Mouse (Mus musculus) intestine, embryonic 16.5 days (tissue): Measurements from ENCODE around the gene Ppip5k2. TPM values are rescaled to one million over a fixed set of nuclear protein-coding genes. Genes with fewer than 3 reads are reported as not detected.
A peak's percentile ranks its signal among the peaks of the same experiment; 100 is the strongest.

Experiments
- ATAC-seq: fragments of 200-750 bp; cut with Nextera tagmentation; 2 replicates; pipeline ENCODE4 v1.8.0; 2017; ENCODE audit warnings: moderate TSS enrichment, moderate library complexity
- H3K27ac ChIP-seq: fragments of 300-500 bp; sonication (generic); 2 replicates; pipeline ENCODE4 v1.5.1; 2014; ENCODE audit warnings: mild to moderate bottlenecking, low read length
- H3K27me3 ChIP-seq: fragments of 300-500 bp; sonication (generic); replicated peaks from 2 replicates; pipeline ENCODE4 v1.6.1; 2014; ENCODE audit warnings: low read length, control low read depth, mixed read lengths; ENCODE audit not compliant: control insufficient read depth, insufficient read depth
- H3K36me3 ChIP-seq: fragments of 300-500 bp; sonication (generic); 2 replicates; pipeline ENCODE4 v1.6.1; 2014; ENCODE audit warnings: low read length, control low read depth; ENCODE audit not compliant: control insufficient read depth, insufficient read depth
- H3K4me1 ChIP-seq: fragments of 300-500 bp; sonication (generic); 2 replicates; pipeline ENCODE4 v1.6.1; 2014; ENCODE audit warnings: low read length, control low read depth, mixed read lengths; ENCODE audit not compliant: control insufficient read depth, insufficient read depth
- H3K4me2 ChIP-seq: fragments of 300-500 bp; sonication (generic); 2 replicates; pipeline ENCODE4 v1.6.1; 2014; ENCODE audit warnings: low read depth, low read length, control low read depth
- H3K4me3 ChIP-seq: fragments of 300-500 bp; sonication (generic); 2 replicates; pipeline ENCODE4 v1.5.1; 2014; ENCODE audit warnings: mild to moderate bottlenecking, low read length
- H3K9ac ChIP-seq: fragments of 300-500 bp; sonication (generic); 2 replicates; pipeline ENCODE4 v1.6.1; 2014; ENCODE audit warnings: low read depth, low read length
- H3K9me3 ChIP-seq: fragments of 300-500 bp; sonication (generic); 2 replicates; pipeline ENCODE4 v1.6.1; 2016; ENCODE audit warnings: low read length, control low read depth; ENCODE audit not compliant: control insufficient read depth
- WGBS: fragments of 180-500 bp; shearing (Covaris S2); extraction: QIAGEN DNeasy Blood & Tissue Kit; methylation state at CpG from one replicate; pipeline ENCODE4 v1.1.7; 2014; 5-methylcytosine and 5-hydroxymethylcytosine counted together
- polyA plus RNA-seq: library from polyadenylated mRNA; unstranded; fragments of >200 nt; fragmentation: Nextera tagmentation; extraction: Ambion mirVana; gene quantifications from 2 replicates; pipeline ENCODE4 v1.2.1, GENCODE M21; 2015

Ppip5k2 gene
- 32.1 and 35.1 TPM in 2 replicates for polyA plus RNA-seq

- no peaks in the 10 kb centered on the region for H3K27me3 ChIP-seq
- peak within 1 kb of the TSS; percentile 97 for H3K4me3 ChIP-seq
- peak within 1 kb of the TSS; percentile 95 for H3K27ac ChIP-seq
- no peaks in the 10 kb centered on the region for H3K36me3 ChIP-seq
- no peaks in the 10 kb centered on the region for H3K9me3 ChIP-seq
- ATAC-seq = peak; percentile 98
- under 1% methylated on average over 63 of the region's 66 CpGs for WGBS
- peaks cover 7% of the 10 kb centered on the region for H3K4me1 ChIP-seq
- H3K9ac ChIP-seq = peak within 1 kb of the TSS; percentile 90
- peak within 1 kb of the TSS; percentile 62 for H3K4me2 ChIP-seq
These were observed at the start of gene Ppip5k2, which contains the start of gene Gin1 for GRCm38 (mm10) chr1:97769904-97770753. TSS of gene Ppip5k2 (minus strand) at chr1:97770411. TSS of gene Gin1 (plus strand) at chr1:97770172.

GRCm38 (mm10) chr1:97809255-97809912 lies 39.2 kb upstream of the Ppip5k2 start:
- no peak overlapping the region for H3K27ac ChIP-seq
- H3K9ac ChIP-seq = no peak overlapping the region
- no peak overlapping the region for H3K4me3 ChIP-seq
- H3K36me3 ChIP-seq = no peaks in the 10 kb centered on the region
- 30% methylated on average over 2 of the region's 2 CpGs for WGBS
- H3K4me1 ChIP-seq = no peaks in the 10 kb centered on the region
- no peaks in the 10 kb centered on the region for H3K9me3 ChIP-seq
- no peak overlapping the region for H3K4me2 ChIP-seq
- no peaks in the 10 kb centered on the region for H3K27me3 ChIP-seq
- ATAC-seq = no peak

- Histone ChIP-seq H3K9me3 (no peaks in the 10 kb centered on the region; the same call in 1 of the 2 replicates), H3K27me3 (no peaks in the 10 kb centered on the region), H3K9ac (no peak overlapping the region), H3K4me3 (no peak overlapping the region), H3K4me1 (no peaks in the 10 kb centered on the region), H3K36me3 (no peaks in the 10 kb centered on the region), H3K4me2 (no peak overlapping the region), H3K27ac (no peak overlapping the region)
- no peak for ATAC-seq
These were observed 34.3 kb upstream of the Ppip5k2 start for GRCm38 (mm10) chr1:97804520-97804919.

- H3K36me3 ChIP-seq = no peaks in the 10 kb centered on the region
- no peak overlapping the region for H3K27ac ChIP-seq
- no peak overlapping the region for H3K4me3 ChIP-seq
- no peak overlapping the region for H3K4me2 ChIP-seq
- no peaks in the 10 kb centered on the region for H3K27me3 ChIP-seq
- no peaks in the 10 kb centered on the region for H3K4me1 ChIP-seq
- H3K9ac ChIP-seq = no peak overlapping the region
- WGBS = 45% methylated on average over 4 of the region's 4 CpGs
- no peak for ATAC-seq
- no peaks in the 10 kb centered on the region; the same call in 1 of the 2 replicates for H3K9me3 ChIP-seq
These were observed 32.1 kb upstream of the Ppip5k2 start for GRCm38 (mm10) chr1:97802207-97802902.

GRCm38 (mm10) chr1:97795936-97796335 lies 25.7 kb upstream of the Ppip5k2 start:
- H3K27ac ChIP-seq = no peak overlapping the region
- H3K4me3 ChIP-seq = no peak overlapping the region
- 61% methylated on average over 9 of the region's 9 CpGs for WGBS
- H3K9me3 ChIP-seq = no peaks in the 10 kb centered on the region; the same call in 1 of the 2 replicates
- H3K27me3 ChIP-seq = no peaks in the 10 kb centered on the region
- no peak overlapping the region for H3K4me2 ChIP-seq
- H3K9ac ChIP-seq = no peak overlapping the region
- no peaks in the 10 kb centered on the region for H3K4me1 ChIP-seq
- no peaks in the 10 kb centered on the region for H3K36me3 ChIP-seq
- ATAC-seq = no peak

- H3K9ac ChIP-seq = no peak overlapping the region
- no peaks in the 10 kb centered on the region for H3K27me3 ChIP-seq
- no peaks in the 10 kb centered on the region for H3K9me3 ChIP-seq
- ATAC-seq = no peak
- 82% methylated on average over 3 of the region's 3 CpGs for WGBS
- no peak overlapping the region for H3K4me2 ChIP-seq
- no peaks in the 10 kb centered on the region for H3K4me1 ChIP-seq
- no peaks in the 10 kb centered on the region for H3K36me3 ChIP-seq
- no peak overlapping the region for H3K27ac ChIP-seq
- no peak overlapping the region for H3K4me3 ChIP-seq
These were observed 23.9 kb upstream of the Ppip5k2 start for GRCm38 (mm10) chr1:97794110-97794509.

- WGBS = 83% methylated on average over 2 of the region's 2 CpGs
- Histone ChIP-seq H3K4me2 (no peak overlapping the region), H3K27me3 (no peaks in the 10 kb centered on the region), H3K4me1 (no peaks in the 10 kb centered on the region), H3K9me3 (no peaks in the 10 kb centered on the region), H3K36me3 (no peaks in the 10 kb centered on the region), H3K27ac (no peak overlapping the region), H3K9ac (no peak overlapping the region), H3K4me3 (no peak overlapping the region)
- no peak for ATAC-seq
These were observed 18.3 kb upstream of the Ppip5k2 start for GRCm38 (mm10) chr1:97788490-97788889.

- ATAC-seq = no peak
- H3K27me3 ChIP-seq = no peaks in the 10 kb centered on the region
- H3K27ac ChIP-seq = no peak overlapping the region
- H3K4me1 ChIP-seq = no peaks in the 10 kb centered on the region
- H3K9me3 ChIP-seq = no peaks in the 10 kb centered on the region
- 68% methylated on average over 3 of the region's 3 CpGs for WGBS
- no peaks in the 10 kb centered on the region for H3K36me3 ChIP-seq
- H3K4me2 ChIP-seq = no peak overlapping the region
- H3K4me3 ChIP-seq = no peak overlapping the region
- H3K9ac ChIP-seq = no peak overlapping the region
These were observed 17.5 kb upstream of the Ppip5k2 start for GRCm38 (mm10) chr1:97787674-97788073.

- ATAC-seq = no peak
- no peak overlapping the region for H3K27ac ChIP-seq
- no peaks in the 10 kb centered on the region for H3K36me3 ChIP-seq
- H3K4me2 ChIP-seq = no peak overlapping the region
- 90% methylated on average over 11 of the region's 11 CpGs for WGBS
- no peaks in the 10 kb centered on the region for H3K27me3 ChIP-seq
- no peaks in the 10 kb centered on the region for H3K4me1 ChIP-seq
- no peaks in the 10 kb centered on the region for H3K9me3 ChIP-seq
- H3K4me3 ChIP-seq = no peak overlapping the region
- H3K9ac ChIP-seq = no peak overlapping the region
These were observed 15.6 kb upstream of the Ppip5k2 start for GRCm38 (mm10) chr1:97785685-97786393.
